Mouse (Mus musculus) hindbrain, embryonic 11.5 days (tissue): ENCODE measurements around the gene Pdzrn4. TPM values are rescaled to one million over a fixed set of nuclear protein-coding genes. Genes with fewer than 3 reads are reported as not detected.
"Not testable (repeated sequence)": the region's sequence is repeated elsewhere in the genome, so short reads cannot be mapped to it uniquely, and the experiment has no call there.

Source experiments
- ATAC-seq: fragments of 200-750 bp; cut with Nextera tagmentation; 2 replicates; pipeline ENCODE4 v1.8.0; 2017; ENCODE audit warnings: mild to moderate bottlenecking, moderate TSS enrichment, moderate library complexity; ENCODE audit not compliant: low FRiP score
- DNase-seq: peaks from one replicate; pipeline ENCODE4 v3.0.0-alpha.2; 2015; ENCODE audit warnings: low spot score
- H3K27ac ChIP-seq: fragments of 300-500 bp; sonication (generic); 2 replicates; pipeline ENCODE4 v1.5.1; 2014; ENCODE audit warnings: mild to moderate bottlenecking, low read depth, low read length
- H3K27me3 ChIP-seq: fragments of 300-500 bp; sonication (generic); 2 replicates; pipeline ENCODE4 v1.6.1; 2014; ENCODE audit warnings: mild to moderate bottlenecking, low read length, moderate library complexity, mixed read lengths; ENCODE audit not compliant: control insufficient read depth, insufficient read depth
- H3K36me3 ChIP-seq: fragments of 300-500 bp; sonication (generic); 2 replicates; pipeline ENCODE4 v1.6.1; 2014; ENCODE audit warnings: mild to moderate bottlenecking, low read length, moderate library complexity, mixed read lengths; ENCODE audit not compliant: control insufficient read depth, insufficient read depth
- H3K4me1 ChIP-seq: fragments of 300-500 bp; sonication (generic); replicated peaks from 2 replicates; pipeline ENCODE4 v1.6.1; 2014; ENCODE audit warnings: low read length, mixed read lengths; ENCODE audit not compliant: control insufficient read depth, insufficient read depth
- H3K4me2 ChIP-seq: fragments of 300-500 bp; sonication (generic); replicated peaks from 2 replicates; pipeline ENCODE4 v1.6.1; 2014; ENCODE audit warnings: mild to moderate bottlenecking, low read depth, low read length
- H3K4me3 ChIP-seq: fragments of 300-500 bp; sonication (generic); 2 replicates; pipeline ENCODE4 v1.5.1; 2014; ENCODE audit warnings: low read depth, low read length
- H3K9ac ChIP-seq: fragments of 300-500 bp; sonication (generic); 2 replicates; pipeline ENCODE4 v1.6.1; 2014; ENCODE audit warnings: low read depth, low read length
- H3K9me3 ChIP-seq: fragments of 300-500 bp; sonication (generic); 2 replicates; pipeline ENCODE4 v1.6.1; 2016; ENCODE audit warnings: low read length; ENCODE audit not compliant: control insufficient read depth
- WGBS: fragments of 180-500 bp; shearing (Covaris S2); extraction: QIAGEN DNeasy Blood & Tissue Kit; methylation state at CpG from one replicate; pipeline ENCODE4 v1.1.7; 2014; 5-methylcytosine and 5-hydroxymethylcytosine counted together
- polyA plus RNA-seq: library from polyadenylated mRNA; unstranded; fragments of >200 nt; fragmentation: Nextera tagmentation; extraction: Ambion mirVana; gene quantifications from 2 replicates; pipeline ENCODE4 v1.2.1, GENCODE M21; 2014

The Pdzrn4 gene
- 21.3 and 25.7 TPM in 2 replicates for polyA plus RNA-seq

DNA sequence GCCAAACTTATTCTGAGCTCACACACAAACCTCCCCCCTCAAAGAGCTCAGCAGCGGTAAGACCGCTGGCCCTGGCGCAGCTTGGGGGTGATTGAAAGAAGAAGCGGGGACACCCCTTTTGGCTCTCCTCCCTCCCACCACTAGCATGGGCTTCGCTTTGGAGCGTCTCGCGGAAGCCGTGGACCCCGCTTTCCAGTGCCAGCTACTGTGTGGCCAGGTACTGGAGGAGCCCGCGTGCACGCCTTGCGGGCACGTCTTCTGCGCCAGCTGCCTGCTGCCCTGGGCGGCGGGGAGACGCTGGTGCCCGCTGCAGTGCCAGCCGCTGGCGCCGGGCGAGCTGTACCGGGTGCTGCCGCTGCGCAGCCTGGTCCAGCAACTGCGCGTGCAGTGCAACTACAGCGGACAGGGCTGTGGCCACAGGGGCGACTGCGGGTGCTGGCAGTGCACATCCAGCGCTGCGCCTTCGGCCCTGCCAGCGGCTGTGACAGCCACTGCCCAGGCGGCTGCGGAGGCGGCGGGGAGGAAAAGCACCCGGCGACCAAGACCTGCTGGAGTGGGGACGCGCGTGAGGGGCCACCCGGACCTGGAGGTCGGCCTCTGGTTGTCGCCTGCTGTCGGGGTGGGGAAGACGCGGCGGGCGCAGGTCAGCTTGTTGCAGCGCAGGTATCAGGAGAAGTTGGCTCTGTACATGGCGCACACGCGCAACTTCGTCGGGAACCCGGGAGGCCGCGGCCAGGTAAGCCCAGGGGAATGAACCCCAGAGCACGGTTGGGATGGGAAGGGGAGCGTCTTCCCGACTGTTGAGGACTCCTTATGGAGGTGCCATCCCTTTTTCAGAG, at the start of gene Pdzrn4:
Gene Pdzrn4, plus strand, starts transcription at position 112 of the 839 bp plus-strand sequence.
- no peaks in the 10 kb centered on the region for H3K9me3 ChIP-seq
- H3K4me1 ChIP-seq: peaks cover 3% of the 10 kb centered on the region; the same call in 1 of the 2 replicates
- peak within 1 kb of the TSS; percentile 98 for H3K4me2 ChIP-seq
- peak within 1 kb of the TSS; percentile 58 for H3K4me3 ChIP-seq
- 1% methylated on average over 60 of the region's 65 CpGs for WGBS
- H3K27me3 ChIP-seq: peaks cover 20% of the 10 kb centered on the region
- H3K9ac ChIP-seq: peak within 1 kb of the TSS; percentile 54
- no peaks in the 10 kb centered on the region for H3K36me3 ChIP-seq
- DNase-seq (peak; percentile 66), ATAC-seq (peak; percentile 66)
- H3K27ac ChIP-seq: no peak within 1 kb of the TSS

DNA sequence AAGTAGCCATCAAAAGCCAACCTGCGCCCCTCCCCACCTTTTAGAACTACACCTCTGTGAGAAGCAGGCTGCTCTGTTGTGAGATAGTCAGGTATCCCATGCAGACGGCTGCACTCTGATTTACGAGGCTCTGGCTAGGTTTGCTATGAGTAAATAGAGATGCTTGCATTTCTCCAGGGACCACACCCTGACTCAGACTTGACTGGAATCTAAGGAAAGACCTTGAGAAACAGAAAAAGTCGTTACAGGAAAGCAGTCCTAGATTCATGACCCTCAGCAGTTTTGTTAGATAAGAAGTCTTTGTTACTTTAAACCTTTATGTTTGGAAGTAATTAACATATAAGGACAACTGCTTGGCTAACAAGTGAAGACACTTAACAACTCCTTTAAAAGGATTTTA, 49.3 kb upstream of the Pdzrn4 start:
- Histone ChIP-seq H3K9me3 (no peaks in the 10 kb centered on the region), H3K9ac (no peak overlapping the region), H3K4me2 (no peak overlapping the region), H3K27me3 (no peaks in the 10 kb centered on the region), H3K27ac (no peak overlapping the region), H3K36me3 (no peaks in the 10 kb centered on the region), H3K4me3 (no peak overlapping the region), H3K4me1 (no peaks in the 10 kb centered on the region; the same call in 1 of the 2 replicates)
- DNase-seq (no peak), ATAC-seq (no peak)
- WGBS: 60% methylated on average over 4 of the region's 4 CpGs

DNA sequence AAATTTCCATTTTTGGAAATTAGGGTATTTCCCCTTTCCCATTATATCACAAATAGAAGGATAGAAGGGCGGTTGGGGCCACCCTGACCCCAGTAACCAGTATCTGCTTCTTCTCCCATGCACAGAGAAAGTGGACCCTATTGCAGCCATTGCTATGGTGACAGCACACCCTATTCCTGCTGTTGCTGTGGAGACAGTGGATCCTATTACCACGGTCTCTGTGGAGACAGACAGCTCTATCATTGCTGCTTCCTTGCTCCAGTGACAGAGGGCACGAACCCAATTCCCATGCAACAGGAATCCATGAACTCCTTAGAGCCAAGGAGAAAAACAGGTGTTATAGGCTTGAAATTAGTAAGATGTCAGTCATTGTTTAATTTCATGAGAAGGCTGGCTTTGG, 48.8 kb upstream of the Pdzrn4 start:
- no peak overlapping the region for H3K4me2 ChIP-seq
- DNase-seq (peak; percentile 63), ATAC-seq (peak; percentile 85)
- no peaks in the 10 kb centered on the region; the same call in 1 of the 2 replicates for H3K4me1 ChIP-seq
- H3K9ac ChIP-seq: no peak overlapping the region
- WGBS: 17% methylated on average over 3 of the region's 3 CpGs
- no peak overlapping the region for H3K4me3 ChIP-seq
- no peak overlapping the region for H3K27ac ChIP-seq
- H3K9me3 ChIP-seq: no peaks in the 10 kb centered on the region
- no peaks in the 10 kb centered on the region for H3K36me3 ChIP-seq
- H3K27me3 ChIP-seq: no peaks in the 10 kb centered on the region

DNA sequence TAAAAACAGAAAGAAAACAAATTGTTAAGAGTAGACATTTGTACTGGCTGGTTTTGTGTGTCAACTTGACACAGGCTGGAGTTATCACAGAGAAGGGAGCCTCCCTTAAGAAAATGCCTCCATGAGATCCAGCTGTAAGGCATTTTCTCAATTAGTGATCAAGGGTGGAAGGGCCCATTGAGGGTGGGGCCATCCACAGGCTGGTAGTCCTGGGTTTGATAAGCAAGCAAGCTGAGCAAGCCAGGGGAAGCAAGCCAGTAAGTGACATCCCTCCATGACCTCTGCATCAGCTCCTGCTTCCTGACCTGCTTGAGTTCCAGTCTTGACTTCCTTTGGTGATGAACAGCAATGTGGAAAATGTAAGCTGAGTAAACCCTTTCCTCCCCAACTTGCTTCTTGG, 48.2 kb upstream of the Pdzrn4 start:
- not testable (repeated sequence) for DNase-seq, H3K36me3 ChIP-seq, H3K4me1 ChIP-seq, H3K9me3 ChIP-seq, H3K27ac ChIP-seq, H3K9ac ChIP-seq, H3K4me2 ChIP-seq, H3K4me3 ChIP-seq, H3K27me3 ChIP-seq, ATAC-seq

DNA sequence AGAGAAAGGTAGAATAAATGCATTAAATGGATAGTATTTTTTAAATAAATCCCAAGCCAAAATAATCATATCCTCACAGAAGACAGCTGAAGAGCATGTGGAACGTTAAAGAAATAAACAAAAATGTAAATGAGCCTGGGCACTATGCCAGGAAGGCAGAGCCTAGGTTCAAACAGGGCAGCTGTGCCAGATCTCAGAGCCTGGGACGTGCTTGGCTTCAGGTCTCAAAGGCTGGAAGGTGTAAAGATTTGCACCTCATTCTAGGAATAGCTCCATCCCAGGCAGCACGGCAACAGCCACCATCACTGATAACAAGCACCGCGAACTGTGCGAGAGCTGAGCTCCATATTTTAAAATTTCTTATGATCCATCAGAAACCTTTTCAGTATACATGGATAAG, 32.5 kb upstream of the Pdzrn4 start:
- H3K4me1 ChIP-seq: no peaks in the 10 kb centered on the region
- ATAC-seq: no peak
- no peak overlapping the region for H3K4me3 ChIP-seq
- no peak overlapping the region for H3K9ac ChIP-seq
- DNase-seq: no peak
- 84% methylated on average over 6 of the region's 6 CpGs for WGBS
- H3K36me3 ChIP-seq: no peaks in the 10 kb centered on the region
- no peak overlapping the region for H3K4me2 ChIP-seq
- H3K9me3 ChIP-seq: no peaks in the 10 kb centered on the region
- no peak overlapping the region for H3K27ac ChIP-seq
- H3K27me3 ChIP-seq: no peaks in the 10 kb centered on the region

- H3K4me1 ChIP-seq: no peaks in the 10 kb centered on the region
- H3K4me3 ChIP-seq: no peak overlapping the region
- no peak for DNase-seq
- no peaks in the 10 kb centered on the region for H3K27me3 ChIP-seq
- H3K9me3 ChIP-seq: no peaks in the 10 kb centered on the region
- ATAC-seq: no peak
- H3K4me2 ChIP-seq: no peak overlapping the region
- no peaks in the 10 kb centered on the region for H3K36me3 ChIP-seq
- no peak overlapping the region for H3K9ac ChIP-seq
- no peak overlapping the region for H3K27ac ChIP-seq
Observed at GRCm38 (mm10) chr15:92364592-92364991, 32.1 kb upstream of the Pdzrn4 start.

DNA sequence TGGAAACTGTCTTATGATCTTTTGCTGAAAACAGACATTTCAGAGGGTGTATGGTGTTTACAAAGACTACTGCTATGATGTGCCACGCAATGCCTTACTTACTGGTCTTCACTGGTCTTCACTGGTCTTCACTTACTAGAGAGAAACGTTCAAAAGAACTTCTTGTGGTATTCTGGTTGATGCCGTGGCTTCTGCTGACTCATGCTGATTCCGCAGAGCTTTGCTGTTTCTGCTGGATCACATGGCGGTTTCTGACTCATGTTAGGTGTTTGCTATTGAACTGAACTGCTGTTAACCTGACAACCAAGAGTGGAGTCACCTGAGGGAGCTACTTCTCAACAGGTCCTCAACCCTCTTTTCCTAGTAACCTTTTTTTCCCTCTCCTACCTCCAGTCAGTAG, 1.9 kb upstream of the Pdzrn4 start:
- H3K4me2 ChIP-seq: no peak overlapping the region
- no peak for ATAC-seq
- H3K27me3 ChIP-seq: peaks cover 20% of the 10 kb centered on the region
- no peaks in the 10 kb centered on the region for H3K36me3 ChIP-seq
- H3K9ac ChIP-seq: no peak overlapping the region
- no peak for DNase-seq
- no peak overlapping the region for H3K4me3 ChIP-seq
- peaks cover 3% of the 10 kb centered on the region; the same call in 1 of the 2 replicates for H3K4me1 ChIP-seq
- no peak overlapping the region for H3K27ac ChIP-seq
- H3K9me3 ChIP-seq: no peaks in the 10 kb centered on the region
- WGBS: 82% methylated on average over 5 of the region's 5 CpGs

GRCm38 (mm10) chr15:92398747-92399146, 2.1 kb downstream of the Pdzrn4 start:
- no peak overlapping the region for H3K27ac ChIP-seq
- no peak overlapping the region for H3K4me2 ChIP-seq
- H3K4me3 ChIP-seq: no peak overlapping the region
- DNase-seq (no peak), ATAC-seq (no peak)
- H3K9ac ChIP-seq: no peak overlapping the region
- no peaks in the 10 kb centered on the region for H3K9me3 ChIP-seq
- peaks cover 20% of the 10 kb centered on the region for H3K27me3 ChIP-seq
- peaks cover 3% of the 10 kb centered on the region; the same call in 1 of the 2 replicates for H3K4me1 ChIP-seq
- no peaks in the 10 kb centered on the region for H3K36me3 ChIP-seq
- WGBS: 58% methylated on average over 2 of the region's 2 CpGs

GRCm38 (mm10) chr15:92399278-92399677, 2.6 kb downstream of the Pdzrn4 start:
- no peak for ATAC-seq
- WGBS: 72% methylated on average over 5 of the region's 5 CpGs
- H3K27me3 ChIP-seq: peaks cover 20% of the 10 kb centered on the region

More at GRCm38 (mm10) chr15:92399278-92399677, 2.6 kb downstream of the Pdzrn4 start:
- H3K9ac ChIP-seq: no peak overlapping the region
- peaks cover 3% of the 10 kb centered on the region; the same call in 1 of the 2 replicates for H3K4me1 ChIP-seq
- no peak for DNase-seq
- no peak overlapping the region for H3K27ac ChIP-seq
- H3K4me3 ChIP-seq: no peak overlapping the region
- H3K36me3 ChIP-seq: no peaks in the 10 kb centered on the region
- H3K4me2 ChIP-seq: no peak overlapping the region
- no peaks in the 10 kb centered on the region for H3K9me3 ChIP-seq
